Mouse (Mus musculus) c-Kit-positive CD71-positive TER-119-positive erythroid progenitor cells, embryonic 14.5 days (primary cell): ENCODE measurements around the gene Calm3.

Source experiments
- DNase-seq: peaks from one replicate; pipeline ENCODE4 v3.0.0-alpha.2; 2013; ENCODE audit warnings: low spot score

Calm3 gene

DNA sequence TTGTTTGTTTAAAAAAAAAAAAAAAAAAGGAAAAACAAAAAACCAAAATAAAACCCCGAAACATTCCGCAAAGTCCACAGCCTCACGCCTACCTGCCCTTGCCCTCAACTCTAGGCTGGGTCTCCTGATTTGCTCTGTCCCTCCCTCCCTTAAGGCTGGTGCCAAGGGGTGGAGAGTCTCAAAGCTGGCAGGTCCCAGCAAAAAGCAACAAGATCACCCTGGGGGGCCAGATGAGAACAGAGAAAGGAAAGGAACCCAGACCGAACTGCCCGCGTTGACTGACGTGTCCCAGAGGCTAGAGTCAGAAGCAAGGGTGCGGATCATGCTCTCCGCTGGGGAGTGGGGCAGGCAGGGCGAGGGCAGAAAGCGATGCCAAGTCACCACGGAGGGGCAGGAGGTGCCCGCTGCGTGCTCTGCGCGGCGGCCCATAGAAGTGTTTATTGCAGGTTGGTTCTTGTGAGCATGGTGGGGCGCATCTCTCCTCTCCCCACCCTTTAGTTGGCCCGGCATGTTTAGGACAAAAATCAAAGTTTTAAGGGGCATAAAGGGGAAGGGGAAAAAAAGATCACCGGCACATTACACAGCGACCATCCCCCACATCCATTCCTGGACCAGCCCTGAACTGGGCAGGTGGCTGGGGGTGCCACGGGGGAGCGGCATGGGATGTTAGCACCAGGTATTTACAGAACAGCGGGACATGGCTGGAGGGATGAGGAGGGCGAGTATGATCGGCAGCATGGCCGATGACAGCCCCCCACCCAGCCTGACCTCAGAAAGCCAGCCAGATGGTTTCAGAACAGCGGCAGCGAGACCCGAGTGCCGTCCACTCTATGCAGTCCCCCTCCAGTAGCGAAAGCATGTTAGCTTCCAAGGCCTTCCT, 8.2 kb downstream of the Calm3 start:
- DNase-seq, result no peak

- DNase-seq, result no peak
These were observed 9.2 kb downstream of the Calm3 start for GRCm38 (mm10) chr7:16914453-16915343.

- peak; percentile 66 for DNase-seq
These were observed 10.0 kb downstream of the Calm3 start for GRCm38 (mm10) chr7:16913806-16914452.

DNA sequence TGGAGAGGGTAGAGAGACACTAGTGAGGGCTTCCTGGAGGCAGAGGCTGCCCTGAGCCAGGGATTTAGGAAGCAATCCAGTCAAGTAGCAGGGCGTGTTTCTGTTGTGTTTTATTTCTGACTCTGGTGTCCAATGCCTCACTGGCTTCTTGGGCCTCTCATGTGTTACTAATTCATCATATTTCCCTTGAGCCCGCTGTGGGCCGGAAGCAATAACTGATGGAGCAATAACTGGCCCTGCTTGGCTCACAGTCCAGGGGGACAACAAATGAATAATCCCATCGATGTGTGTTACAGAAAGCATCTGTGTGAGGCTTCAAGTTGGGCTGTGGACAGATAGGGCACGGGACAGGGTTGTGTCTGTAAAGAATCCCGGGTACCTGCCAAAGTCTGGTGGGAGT, 11.6 kb downstream of the Calm3 start:
- DNase-seq, result no peak

GRCm38 (mm10) chr7:16911904-16912303, 12.0 kb downstream of the Calm3 start:
- DNase-seq, result no peak

DNA sequence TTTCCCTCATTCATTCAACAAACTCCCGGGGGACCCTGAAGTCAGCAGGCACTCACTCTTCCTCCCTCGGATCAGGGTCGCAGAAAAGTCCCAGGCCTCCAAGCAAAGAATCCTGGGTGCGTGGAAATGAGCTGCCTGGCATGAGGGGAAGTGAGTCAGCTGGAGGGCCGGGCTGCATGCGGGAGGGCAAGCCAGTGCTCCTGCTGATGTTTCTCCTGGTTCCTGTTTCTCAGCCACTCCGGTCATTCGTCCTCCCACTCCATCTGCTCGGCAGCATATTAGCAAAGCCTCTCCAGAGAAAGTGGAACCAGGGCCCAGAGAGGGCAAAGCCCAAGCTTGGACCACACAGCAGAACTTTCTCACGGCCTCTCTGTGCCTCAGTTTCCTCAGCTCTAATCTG, 14.0 kb downstream of the Calm3 start:
- DNase-seq, result no peak

GRCm38 (mm10) chr7:16908859-16909258, 15.1 kb downstream of the Calm3 start:
- DNase-seq, result no peak

DNA sequence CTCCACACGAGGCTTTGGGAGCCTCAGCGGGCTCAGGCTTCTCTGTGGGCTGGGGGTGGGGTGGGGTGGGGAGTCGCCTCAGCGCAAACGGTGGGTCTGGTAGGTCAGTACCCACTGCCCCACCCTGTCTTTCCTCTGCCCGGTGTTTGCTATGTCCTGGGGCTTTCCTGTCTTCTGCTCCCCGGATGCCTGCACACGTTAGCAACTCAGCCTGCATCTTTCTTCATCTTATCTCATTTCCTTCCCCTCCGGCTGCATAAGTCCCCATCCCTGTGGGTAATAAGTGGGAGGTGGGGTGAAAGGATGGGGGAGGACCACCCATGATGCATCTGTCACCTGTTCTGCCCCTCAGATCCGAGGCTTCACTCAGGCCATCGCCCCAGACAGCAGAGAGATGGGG, 15.5 kb downstream of the Calm3 start:
- no peak for DNase-seq

DNA sequence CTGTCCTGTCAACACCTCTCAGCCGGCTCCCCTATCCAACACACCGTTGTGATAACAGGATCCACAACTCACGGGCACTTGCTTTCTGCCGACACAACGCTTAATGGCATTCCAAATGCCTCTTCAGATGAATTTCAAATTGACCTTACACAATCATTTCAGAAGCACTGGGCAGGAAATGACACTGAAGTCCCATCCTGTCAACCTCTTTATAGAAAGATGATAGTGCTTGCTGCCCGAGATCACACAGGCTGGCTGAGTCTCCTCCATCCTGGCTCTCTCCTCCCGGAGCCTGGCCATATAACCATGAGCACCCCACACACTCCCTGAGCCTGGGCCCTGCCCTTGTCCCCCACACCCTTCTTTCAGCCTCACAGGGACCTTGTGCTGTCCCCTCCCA, 16.1 kb downstream of the Calm3 start:
- DNase-seq, result no peak

GRCm38 (mm10) chr7:16906889-16907559, 16.9 kb downstream of the Calm3 start:
- no peak for DNase-seq

DNA sequence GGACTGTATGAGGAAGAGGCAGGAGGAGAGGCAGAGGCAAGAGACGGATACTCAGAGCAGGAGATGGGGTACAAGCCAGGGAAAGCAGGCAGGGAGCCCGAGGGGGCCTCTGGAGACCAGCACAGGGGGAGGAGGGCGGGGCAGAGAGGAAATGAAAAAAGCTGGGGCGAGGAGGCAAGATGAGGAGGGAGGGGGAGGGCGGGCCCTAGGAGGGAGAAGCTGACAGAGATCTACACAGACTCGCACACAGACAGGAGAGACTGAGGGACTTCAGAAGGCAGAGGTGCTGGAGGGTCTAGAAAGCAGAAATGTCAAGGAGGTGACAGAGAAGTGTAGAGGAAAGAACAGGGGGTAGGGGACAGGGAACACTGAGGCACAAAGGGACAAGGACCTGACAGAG, 17.6 kb downstream of the Calm3 start, which contains the start of gene Ptgir:
Ptgir (plus strand) TSS at position 210 of the 400 bp plus-strand sequence.
- DNase-seq, result no peak

GRCm38 (mm10) chr7:16905491-16906021, 18.4 kb downstream of the Calm3 start:
- no peak for DNase-seq

GRCm38 (mm10) chr7:16904120-16904675, 19.7 kb downstream of the Calm3 start:
- DNase-seq, result no peak

GRCm38 (mm10) chr7:16903439-16903955, 20.4 kb downstream of the Calm3 start:
- DNase-seq, result no peak

DNA sequence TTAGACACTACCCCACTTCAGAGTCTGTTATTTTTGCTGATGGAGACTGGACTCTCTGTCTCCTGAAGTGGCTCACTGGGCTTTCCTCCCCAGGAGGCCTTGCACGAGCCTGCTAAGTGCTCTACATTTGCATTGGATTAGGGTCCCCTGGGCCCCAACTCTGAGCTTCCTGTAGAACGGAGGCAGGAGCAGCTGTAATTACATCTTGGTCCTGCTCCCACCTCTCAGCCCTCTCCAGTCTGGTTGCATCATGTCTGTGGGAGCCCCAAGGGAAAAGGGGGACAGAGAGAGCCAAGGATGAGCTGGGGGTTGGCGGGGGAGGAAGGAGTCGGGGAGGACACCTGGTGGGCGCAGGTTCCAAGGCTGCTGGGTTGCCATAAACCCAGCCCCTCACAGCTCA, 23.4 kb downstream of the Calm3 start:
- no peak for DNase-seq

GRCm38 (mm10) chr7:16895511-16895910, 28.4 kb downstream of the Calm3 start:
- DNase-seq, result no peak

- peak; percentile 38 for DNase-seq
These were observed 28.9 kb downstream of the Calm3 start for GRCm38 (mm10) chr7:16895000-16895399.

GRCm38 (mm10) chr7:16894279-16894678, 29.6 kb downstream of the Calm3 start:
- no peak for DNase-seq

- DNase-seq, result no peak
These were observed 30.3 kb downstream of the Calm3 start for GRCm38 (mm10) chr7:16893612-16894011.

GRCm38 (mm10) chr7:16892352-16892730, 31.6 kb downstream of the Calm3 start:
- DNase-seq, result no peak
